Mouse (Mus musculus) CH12.LX (cell line): ENCODE measurements around the gene Eif3m.

Experiments used
- CHD2 ChIP-seq: IDR thresholded peaks from 2 replicates; pipeline ENCODE4 v1.6.1; 2011; ENCODE audit warnings: low read length, improper control_type of control experiment
- CTCF ChIP-seq, 2 experiments: IDR thresholded peaks in 1 of 2; conservative IDR thresholded peaks in 1 of 2; 2 replicates each; pipeline ENCODE4 v1.5.1; 2011 to 2012; ENCODE audit warnings: low read depth in 2 of 2, low read length in 2 of 2, improper control_type of control experiment in 1 of 2, inconsistent platforms in 1 of 2, mild to moderate bottlenecking in 1 of 2, moderate library complexity in 1 of 2
- HCFC1 ChIP-seq: IDR thresholded peaks from 2 replicates; pipeline ENCODE4 v1.6.1; 2012; ENCODE audit warnings: low read depth, mild to moderate bottlenecking, inconsistent platforms, low read length, improper control_type of control experiment
- KAT2A ChIP-seq: IDR thresholded peaks from 2 replicates; pipeline ENCODE4 v1.6.1; 2012; ENCODE audit warnings: low read length, improper control_type of control experiment, inconsistent platforms; ENCODE audit not compliant: insufficient replicate concordance
- NRF1 ChIP-seq: IDR thresholded peaks from 2 replicates; pipeline ENCODE4 v1.6.1; 2014; ENCODE audit warnings: low read depth, mild to moderate bottlenecking, inconsistent platforms, low read length, improper control_type of control experiment, moderate library complexity
- POLR2A ChIP-seq: IDR thresholded peaks from 2 replicates; pipeline ENCODE4 v1.6.1; 2011; ENCODE audit warnings: low read depth, mild to moderate bottlenecking, improper control_type of control experiment, low read length
- SMC3 ChIP-seq: IDR thresholded peaks from 2 replicates; pipeline ENCODE4 v1.6.1; 2011; ENCODE audit warnings: low read depth, low read length, improper control_type of control experiment
- TCF12 ChIP-seq: IDR thresholded peaks from 2 replicates; pipeline ENCODE4 v1.6.1; 2014; ENCODE audit warnings: low read depth, mild to moderate bottlenecking, inconsistent platforms, low read length, improper control_type of control experiment
- UBTF ChIP-seq: IDR thresholded peaks from 2 replicates; pipeline ENCODE4 v1.6.1; 2012; ENCODE audit warnings: low read depth, mild to moderate bottlenecking, inconsistent platforms, low read length, improper control_type of control experiment, moderate library complexity
- USF1 ChIP-seq: IDR thresholded peaks from 2 replicates; pipeline ENCODE4 v1.6.1; 2014; ENCODE audit warnings: low read depth, mild to moderate bottlenecking, inconsistent platforms, low read length, improper control_type of control experiment
- USF2 ChIP-seq: conservative IDR thresholded peaks from 2 replicates; pipeline ENCODE4 v1.6.1; 2011; ENCODE audit warnings: low read depth, low read length, improper control_type of control experiment

GRCm38 (mm10) chr2:105007236-105007635 is 9.6 kb downstream of the Eif3m start:
- no peak for TF ChIP-seq CTCF (conservative IDR thresholded peaks at IDR 0.05 in 1 of 2, IDR thresholded peaks at IDR 0.05 in 1 of 2; ENCODE audit: low read depth in 2 of 2, low read length in 2 of 2)
- TF ChIP-seq POLR2A: no peak
- no peak for TF ChIP-seq UBTF
- TF ChIP-seq CHD2: no peak
- no peak for TF ChIP-seq USF1
- no peak for TF ChIP-seq KAT2A
- TF ChIP-seq NRF1: no peak
- TF ChIP-seq SMC3: no peak
- TF ChIP-seq HCFC1: no peak
- TF ChIP-seq USF2: no peak
- TF ChIP-seq TCF12: no peak
